Mouse (Mus musculus) CH12.LX (cell line): ENCODE results near the gene Pdgfc. TPM values are rescaled to one million over a fixed set of nuclear protein-coding genes. Genes with fewer than 3 reads are reported as not detected.

Experiments
- DNase-seq: peaks from one replicate; pipeline ENCODE4 v3.0.0-alpha.2; 2013; ENCODE audit errors: extremely low read depth
- H3K27ac ChIP-seq: 2 replicates; pipeline ENCODE4 v1.5.1; 2012; ENCODE audit warnings: low read depth, mild to moderate bottlenecking, control low read depth, moderate library complexity; ENCODE audit not compliant: insufficient read depth
- H3K27me3 ChIP-seq: replicated peaks from 2 replicates; pipeline ENCODE3; 2012; ENCODE audit warnings: inconsistent platforms
- H3K36me3 ChIP-seq, 2 experiments: replicated peaks in 1 of 2; 2 replicates each; pipeline versions ENCODE3 to v1.6.1; 2012; ENCODE audit warnings: inconsistent platforms in 1 of 2, low read length in 1 of 2, mild to moderate bottlenecking in 1 of 2, mixed read lengths in 1 of 2, moderate library complexity in 1 of 2; ENCODE audit not compliant: control insufficient read depth in 1 of 2, insufficient read depth in 1 of 2
- H3K4me1 ChIP-seq, 2 experiments: 2 replicates each; pipeline ENCODE4 v1.6.1; 2012; ENCODE audit warnings: inconsistent platforms in 1 of 2, moderate library complexity in 1 of 2; ENCODE audit not compliant: insufficient read depth in 2 of 2, control insufficient read depth in 1 of 2
- H3K4me2 ChIP-seq: 2 replicates; pipeline ENCODE4 v1.6.1; 2012; ENCODE audit warnings: low read depth, mild to moderate bottlenecking, control low read depth; ENCODE audit not compliant: poor library complexity, insufficient read depth, severe bottlenecking
- H3K4me3 ChIP-seq, 3 experiments: fragments of 150-350 bp in 1 of 3; sonication (generic) in 1 of 3; replicated peaks in 1 of 3; 2 replicates each; pipeline versions ENCODE3 to v1.5.1; 2011 to 2012; ENCODE audit warnings: low read depth in 2 of 3, low read length in 2 of 3, mild to moderate bottlenecking in 2 of 3, moderate library complexity in 2 of 3, control low read depth in 1 of 3, improper control_type of control experiment in 1 of 3, inconsistent platforms in 1 of 3, mixed read lengths in 1 of 3; ENCODE audit not compliant: poor library complexity in 1 of 3
- H3K79me2 ChIP-seq: replicated peaks from 2 replicates; pipeline ENCODE4 v1.6.1; 2012; ENCODE audit warnings: mild to moderate bottlenecking, moderate library complexity; ENCODE audit not compliant: control insufficient read depth, poor library complexity, insufficient read depth, severe bottlenecking; ENCODE audit errors: extremely low read depth
- H3K9ac ChIP-seq: 2 replicates; pipeline ENCODE4 v1.6.1; 2012; ENCODE audit warnings: low read depth, mild to moderate bottlenecking, control low read depth, moderate library complexity; ENCODE audit not compliant: insufficient read depth
- H3K9me3 ChIP-seq: replicated peaks from 2 replicates; pipeline ENCODE3; 2012; ENCODE audit warnings: low read length, inconsistent platforms, mixed read lengths
- CHD1 ChIP-seq: IDR thresholded peaks from 2 replicates; pipeline ENCODE4 v1.6.1; 2012; ENCODE audit warnings: low read depth, low read length, improper control_type of control experiment, inconsistent platforms
- CTCF ChIP-seq, 2 experiments: IDR thresholded peaks in 1 of 2; conservative IDR thresholded peaks in 1 of 2; 2 replicates each; pipeline ENCODE4 v1.5.1; 2011 to 2012; ENCODE audit warnings: low read depth in 2 of 2, low read length in 2 of 2, improper control_type of control experiment in 1 of 2, inconsistent platforms in 1 of 2, mild to moderate bottlenecking in 1 of 2, moderate library complexity in 1 of 2
- ELF1 ChIP-seq: IDR thresholded peaks from 2 replicates; pipeline ENCODE4 v1.6.1; 2014; ENCODE audit warnings: low read depth, mild to moderate bottlenecking, inconsistent platforms, low read length, improper control_type of control experiment
- EP300 ChIP-seq: IDR thresholded peaks from 2 replicates; pipeline ENCODE4 v1.6.1; 2011; ENCODE audit warnings: low read length, improper control_type of control experiment
- JUND ChIP-seq: conservative IDR thresholded peaks from 2 replicates; pipeline ENCODE4 v1.6.1; 2011; ENCODE audit warnings: low read depth, low read length, improper control_type of control experiment
- KAT2A ChIP-seq: IDR thresholded peaks from 2 replicates; pipeline ENCODE4 v1.6.1; 2012; ENCODE audit warnings: low read length, improper control_type of control experiment, inconsistent platforms; ENCODE audit not compliant: insufficient replicate concordance
- MAFK ChIP-seq: IDR thresholded peaks from 2 replicates; pipeline ENCODE4 v1.6.1; 2011; ENCODE audit warnings: low read length, improper control_type of control experiment; ENCODE audit not compliant: insufficient replicate concordance
- MAZ ChIP-seq: IDR thresholded peaks from 2 replicates; pipeline ENCODE4 v1.6.1; 2012; ENCODE audit warnings: low read depth, mild to moderate bottlenecking, inconsistent platforms, low read length, improper control_type of control experiment, moderate library complexity
- MEF2A ChIP-seq: IDR thresholded peaks from 2 replicates; pipeline ENCODE4 v1.6.1; 2014; ENCODE audit warnings: low read depth, mild to moderate bottlenecking, inconsistent platforms, low read length, improper control_type of control experiment, borderline replicate concordance
- MXI1 ChIP-seq: IDR thresholded peaks from 2 replicates; pipeline ENCODE4 v1.6.1; 2011; ENCODE audit warnings: mild to moderate bottlenecking, low read depth, low read length, improper control_type of control experiment
- MYC ChIP-seq: IDR thresholded peaks from 2 replicates; pipeline ENCODE4 v1.6.1; 2011; ENCODE audit warnings: low read depth, mild to moderate bottlenecking, improper control_type of control experiment, low read length
- NELFE ChIP-seq: IDR thresholded peaks from 2 replicates; pipeline ENCODE4 v1.6.1; 2011; ENCODE audit warnings: low read depth, low read length, improper control_type of control experiment
- NRF1 ChIP-seq: IDR thresholded peaks from 2 replicates; pipeline ENCODE4 v1.6.1; 2014; ENCODE audit warnings: low read depth, mild to moderate bottlenecking, inconsistent platforms, low read length, improper control_type of control experiment, moderate library complexity
- POLR2AphosphoS2 ChIP-seq: IDR thresholded peaks from 2 replicates; pipeline ENCODE4 v1.6.1; 2011; ENCODE audit warnings: low read depth, low read length, improper control_type of control experiment
- RAD21 ChIP-seq: IDR thresholded peaks from 2 replicates; pipeline ENCODE4 v1.6.1; 2011; ENCODE audit warnings: low read depth, mild to moderate bottlenecking, low read length, improper control_type of control experiment, moderate library complexity
- RCOR1 ChIP-seq: conservative IDR thresholded peaks from 2 replicates; pipeline ENCODE4 v1.6.1; 2012; ENCODE audit warnings: low read depth, mild to moderate bottlenecking, inconsistent platforms, low read length, improper control_type of control experiment
- SIN3A ChIP-seq: IDR thresholded peaks from 2 replicates; pipeline ENCODE4 v1.6.1; 2012; ENCODE audit warnings: low read length, improper control_type of control experiment, inconsistent platforms
- SMC3 ChIP-seq: IDR thresholded peaks from 2 replicates; pipeline ENCODE4 v1.6.1; 2011; ENCODE audit warnings: low read depth, low read length, improper control_type of control experiment
- TCF12 ChIP-seq: IDR thresholded peaks from 2 replicates; pipeline ENCODE4 v1.6.1; 2014; ENCODE audit warnings: low read depth, mild to moderate bottlenecking, inconsistent platforms, low read length, improper control_type of control experiment
- UBTF ChIP-seq: IDR thresholded peaks from 2 replicates; pipeline ENCODE4 v1.6.1; 2012; ENCODE audit warnings: low read depth, mild to moderate bottlenecking, inconsistent platforms, low read length, improper control_type of control experiment, moderate library complexity
- USF1 ChIP-seq: IDR thresholded peaks from 2 replicates; pipeline ENCODE4 v1.6.1; 2014; ENCODE audit warnings: low read depth, mild to moderate bottlenecking, inconsistent platforms, low read length, improper control_type of control experiment
- ZKSCAN1 ChIP-seq: IDR thresholded peaks from 2 replicates; pipeline ENCODE4 v1.6.1; 2012; ENCODE audit warnings: low read depth, inconsistent platforms, low read length, improper control_type of control experiment, borderline replicate concordance
- ZNF384 ChIP-seq: IDR thresholded peaks from 2 replicates; pipeline ENCODE4 v1.6.1; 2012; ENCODE audit warnings: low read depth, low read length, improper control_type of control experiment, inconsistent platforms
- dilution Hi-C: fragments of 300-500 bp; cut with MboI; formaldehyde crosslinking; loops from 2 replicates; pipeline ENCODE4 v1.14.3; 2020; ENCODE audit warnings: low sequenced_read_pairs; ENCODE audit not compliant: extremely low pct_unique_long_range_greater_than_20kb, extremely low pct_ligation_motif_present
- in situ Hi-C: fragments of 300-500 bp; cut with MboI; formaldehyde crosslinking; loops from 3 replicates; pipeline ENCODE4 v1.14.3; 2019; ENCODE audit warnings: low sequenced_read_pairs, low pct_ligation_motif_present, low pct_unique_long_range_greater_than_20kb, mixed read lengths
- polyA plus RNA-seq: library from polyadenylated mRNA; unstranded; fragments of >175 nt; gene quantifications from 2 replicates; pipeline ENCODE4 v1.2.1, GENCODE M21; 2012; ENCODE audit warnings: low read depth; ENCODE audit not compliant: insufficient read length
- total RNA-seq, 2 experiments: library from RNA; depleted of rRNA; stranded (reverse); fragments of 300-350 nt in 1 of 2; fragments of >200 nt in 1 of 2; gene quantifications; 2 replicates each; pipeline ENCODE4 v1.2.3; 2012 to 2014

The Pdgfc gene
- total and polyA plus RNA-seq, 3 experiments, result 0.09 to 0.20 (median 0.17) TPM

GRCm38 (mm10) chr3:81037312-81037859 lies 1.2 kb downstream of the Pdgfc start:
- in situ Hi-C loops, result loop anchor here (10.0 to 25.0 kb wide), 2 partner anchors 750 to 887 kb away; no protein-coding TSS in a partner anchor
- Histone ChIP-seq H3K79me2 (no peaks in the 10 kb centered on the region), H3K27me3 (peaks cover 7% of the 10 kb centered on the region), H3K9ac (no peak overlapping the region), H3K27ac (no peak overlapping the region), H3K4me1 (peaks cover 5 to 10% of the 10 kb centered on the region in 2 experiments; a peak in 3 of 4 replicates), H3K9me3 (no peaks in the 10 kb centered on the region), H3K4me3 (peak overlapping the region in 2 of 3 experiments; percentile 59 to 62), H3K4me2 (peak overlapping the region; percentile 97), H3K36me3 (no peaks in the 10 kb centered on the region)
- dilution Hi-C loops, result no loop called here
- DNase-seq, result no peak
- TF ChIP-seq MEF2A (no peak), POLR2AphosphoS2 (no peak), NRF1 (no peak), JUND (no peak), MAFK (no peak), ZNF384 (no peak), ZKSCAN1 (no peak), RCOR1 (no peak), MYC (no peak), EP300 (no peak), NELFE (no peak), SIN3A (no peak), MAZ (no peak), TCF12 (no peak), CHD1 (no peak), CTCF (conservative IDR thresholded peaks at IDR 0.05 in 1 of 2, IDR thresholded peaks at IDR 0.05 in 1 of 2; ENCODE audit: low read depth in 2 of 2, low read length in 2 of 2) (no peak), MXI1 (no peak), USF1 (no peak), ELF1 (no peak), UBTF (no peak)

DNA sequence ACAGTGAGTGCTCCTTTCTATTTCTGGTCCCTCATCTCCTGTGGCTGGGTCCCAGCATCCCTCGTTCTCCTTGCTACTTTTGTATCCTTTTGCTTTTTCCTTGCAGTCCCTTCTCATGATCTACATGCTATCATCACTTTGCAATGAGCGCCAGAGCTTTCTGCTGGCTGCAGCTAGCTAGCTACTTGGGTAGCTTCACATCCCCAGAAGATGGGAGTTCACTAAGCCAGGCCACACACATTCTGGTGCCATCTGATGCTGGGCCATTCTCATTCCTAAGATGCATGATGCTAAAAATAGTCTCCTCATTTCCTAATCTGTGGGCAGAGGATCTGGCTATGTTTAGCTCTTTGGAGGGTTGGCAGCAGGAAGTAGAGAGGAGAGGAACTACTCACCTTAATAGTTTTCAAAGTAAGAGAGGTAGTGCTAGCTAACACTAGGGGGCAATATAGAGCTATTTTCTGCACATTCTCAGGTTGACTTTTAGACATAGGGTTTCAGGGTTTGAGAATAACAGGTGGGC lies 3.0 kb downstream of the Pdgfc start:
- Histone ChIP-seq H3K9me3 (no peaks in the 10 kb centered on the region), H3K4me2 (no peak overlapping the region), H3K27me3 (peaks cover 7% of the 10 kb centered on the region), H3K79me2 (no peaks in the 10 kb centered on the region), H3K4me1 (peaks cover 5% of the 10 kb centered on the region in 2 experiments; a peak in 2 of 4 replicates), H3K27ac (no peak overlapping the region), H3K9ac (no peak overlapping the region), H3K4me3 (no peak overlapping the region), H3K36me3 (no peaks in the 10 kb centered on the region)
- in situ Hi-C loops, result loop anchor here (10.0 to 25.0 kb wide), 2 partner anchors 748 to 886 kb away; no protein-coding TSS in a partner anchor
- DNase-seq, result peak; percentile 59
- TF ChIP-seq SMC3, result peak; percentile 60
- no peak for TF ChIP-seq KAT2A
- peak; percentile 58 to 74 for TF ChIP-seq CTCF (conservative IDR thresholded peaks at IDR 0.05 in 1 of 2, IDR thresholded peaks at IDR 0.05 in 1 of 2; ENCODE audit: low read depth in 2 of 2, low read length in 2 of 2)
- TF ChIP-seq RAD21, result peak; percentile 76
- dilution Hi-C loops, result no loop called here
